Mouse (Mus musculus) liver, embryonic 11.5 days (tissue): ENCODE measurements around the gene Prmt7. TPM values are rescaled to one million over a fixed set of nuclear protein-coding genes. Genes with fewer than 3 reads are reported as not detected.

Experiments used
- ATAC-seq: fragments of 200-750 bp; cut with Nextera tagmentation; replicated peaks from 2 replicates; pipeline ENCODE4 v1.8.0; 2017; ENCODE audit warnings: moderate number of reproducible peaks, mild to moderate bottlenecking, moderate TSS enrichment, moderate library complexity; ENCODE audit not compliant: low FRiP score
- DNase-seq: peaks from one replicate; pipeline ENCODE4 v3.0.0-alpha.2; 2017; ENCODE audit warnings: low spot score
- H3K27ac ChIP-seq: fragments of 300-500 bp; sonication (generic); 2 replicates; pipeline ENCODE4 v1.5.1; 2014; ENCODE audit warnings: mild to moderate bottlenecking, low read depth, low read length, control low read depth
- H3K27me3 ChIP-seq: fragments of 300-500 bp; sonication (generic); replicated peaks from 2 replicates; pipeline ENCODE4 v1.6.1; 2014; ENCODE audit warnings: low read length, mixed read lengths; ENCODE audit not compliant: control insufficient read depth, insufficient read depth
- H3K36me3 ChIP-seq: fragments of 300-500 bp; sonication (generic); 2 replicates; pipeline ENCODE4 v1.6.1; 2014; ENCODE audit warnings: mild to moderate bottlenecking, low read length, moderate library complexity, mixed read lengths; ENCODE audit not compliant: control insufficient read depth, insufficient read depth
- H3K4me1 ChIP-seq: fragments of 300-500 bp; sonication (generic); replicated peaks from 2 replicates; pipeline ENCODE4 v1.6.1; 2014; ENCODE audit warnings: low read length, mixed read lengths; ENCODE audit not compliant: control insufficient read depth, insufficient read depth
- H3K4me2 ChIP-seq: fragments of 300-500 bp; sonication (generic); 2 replicates; pipeline ENCODE4 v1.6.1; 2014; ENCODE audit warnings: mild to moderate bottlenecking, control low read depth, moderate library complexity
- H3K4me3 ChIP-seq: fragments of 300-500 bp; sonication (generic); 2 replicates; pipeline ENCODE4 v1.5.1; 2014; ENCODE audit warnings: low read depth, low read length, control low read depth
- H3K9ac ChIP-seq: fragments of 300-500 bp; sonication (generic); 2 replicates; pipeline ENCODE4 v1.6.1; 2014; ENCODE audit warnings: low read depth, low read length, control low read depth
- H3K9me3 ChIP-seq: fragments of 300-500 bp; sonication (generic); 2 replicates; pipeline ENCODE4 v1.6.1; 2016; ENCODE audit warnings: low read length, inconsistent platforms, mixed read lengths; ENCODE audit not compliant: control insufficient read depth
- WGBS: fragments of 180-500 bp; shearing (Covaris S2); extraction: QIAGEN DNeasy Blood & Tissue Kit; methylation state at CpG from one replicate; pipeline ENCODE4 v1.1.7; 2014; 5-methylcytosine and 5-hydroxymethylcytosine counted together
- polyA plus RNA-seq: library from polyadenylated mRNA; unstranded; fragments of >200 nt; fragmentation: Nextera tagmentation; extraction: Ambion mirVana; gene quantifications from 2 replicates; pipeline ENCODE4 v1.2.1, GENCODE M21; 2014

Gene Prmt7
- polyA plus RNA-seq = 65.1 and 75.7 TPM in 2 replicates

DNA sequence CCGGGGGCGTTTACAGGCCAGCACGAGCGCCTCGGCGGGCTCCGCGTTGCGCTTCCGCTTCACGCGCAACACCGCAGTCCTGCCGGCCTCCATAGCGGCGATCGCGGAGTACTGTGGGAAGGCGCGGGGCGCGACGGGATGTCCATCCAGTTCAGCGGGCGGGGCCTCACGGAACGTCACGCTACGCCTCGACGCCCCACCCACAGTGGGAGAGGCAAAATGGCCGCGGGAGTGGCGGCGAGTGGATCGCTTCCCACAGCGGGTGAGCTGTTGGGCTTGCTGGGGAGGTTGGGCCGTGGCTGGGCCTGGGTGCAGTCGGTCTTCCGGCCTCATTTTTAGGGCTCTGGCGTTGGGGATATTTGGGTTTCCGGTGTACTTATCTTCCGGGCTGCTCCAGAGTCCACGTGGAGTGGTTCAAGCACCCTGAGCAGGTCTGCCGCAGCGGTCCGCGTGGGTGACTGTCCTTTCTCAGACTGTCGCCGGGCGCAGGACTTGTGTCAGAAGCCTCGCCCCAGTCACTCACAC, at the start of gene Prmt7, which contains the start of gene Slc7a6os:
Gene Prmt7 (plus strand): TSS at position 116 of the 525 bp plus-strand sequence.
Gene Slc7a6os (minus strand): TSS at position 115 of the 525 bp plus-strand sequence.
- no peaks in the 10 kb centered on the region for H3K9me3 ChIP-seq
- ATAC-seq = peak; percentile 95
- H3K4me3 ChIP-seq = peak within 1 kb of the TSS; percentile 94
- under 1% methylated on average over 52 of the region's 52 CpGs for WGBS
- no peaks in the 10 kb centered on the region for H3K27me3 ChIP-seq
- peaks cover 28% of the 10 kb centered on the region for H3K36me3 ChIP-seq
- peak; percentile 90 for DNase-seq
- peak within 1 kb of the TSS; percentile 79 for H3K4me2 ChIP-seq
- peak within 1 kb of the TSS; percentile 96 for H3K9ac ChIP-seq
- H3K4me1 ChIP-seq = peaks cover 13% of the 10 kb centered on the region; the same call in 1 of the 2 replicates
- peak within 1 kb of the TSS; percentile 85 for H3K27ac ChIP-seq

DNA sequence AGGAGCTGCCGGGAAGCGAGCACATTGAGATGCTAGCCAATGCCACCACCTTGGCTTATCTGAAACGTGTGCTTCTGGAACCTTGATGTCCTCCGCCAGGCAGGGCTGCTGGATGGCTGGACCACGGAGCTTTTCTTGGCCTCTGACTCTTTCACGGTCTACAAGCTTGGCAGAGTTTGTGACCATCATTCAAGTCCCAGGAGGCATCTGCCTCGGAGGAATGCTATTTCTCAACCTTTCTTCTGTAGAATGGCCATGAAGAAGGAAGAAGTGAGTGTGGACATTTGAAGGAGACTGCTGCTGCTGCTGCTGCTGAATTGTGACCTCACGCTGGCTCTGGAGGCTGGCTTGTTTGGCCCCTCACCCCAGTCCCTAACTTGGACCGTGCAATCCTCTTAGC, 47.5 kb upstream of the Prmt7 start:
- peaks cover 25% of the 10 kb centered on the region; the same call in 1 of the 2 replicates for H3K36me3 ChIP-seq
- H3K9ac ChIP-seq = no peak overlapping the region
- no peak for DNase-seq
- H3K4me2 ChIP-seq = no peak overlapping the region
- WGBS = 87% methylated on average over 9 of the region's 9 CpGs
- ATAC-seq = no peak
- no peaks in the 10 kb centered on the region for H3K9me3 ChIP-seq
- H3K27ac ChIP-seq = no peak overlapping the region
- H3K4me3 ChIP-seq = no peak overlapping the region
- no peaks in the 10 kb centered on the region for H3K27me3 ChIP-seq
- no peaks in the 10 kb centered on the region; the same call in 1 of the 2 replicates for H3K4me1 ChIP-seq

DNA sequence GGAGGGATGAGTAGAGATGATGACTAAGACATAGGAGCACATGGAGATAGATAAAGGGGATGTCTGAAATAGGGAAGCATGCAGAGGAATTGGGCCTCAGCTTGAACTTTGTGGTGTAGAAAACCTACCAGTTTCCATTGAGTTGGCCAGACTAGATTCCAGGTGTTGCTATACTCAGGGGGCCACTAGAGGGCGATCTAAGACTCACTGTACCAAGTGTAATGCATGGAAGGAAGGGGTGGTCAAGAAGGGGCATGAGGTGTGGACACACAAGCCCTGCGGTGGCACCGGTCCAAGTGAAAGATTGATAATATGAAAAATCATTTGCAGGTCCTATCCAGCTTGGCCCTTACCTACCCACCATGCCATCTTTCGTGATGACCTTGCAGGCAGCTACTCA, 45.3 kb upstream of the Prmt7 start:
- Histone ChIP-seq H3K4me1 (peaks cover 6% of the 10 kb centered on the region), H3K4me2 (no peak overlapping the region), H3K9ac (no peak overlapping the region), H3K27ac (no peak overlapping the region), H3K36me3 (peaks cover 14% of the 10 kb centered on the region; the same call in 1 of the 2 replicates), H3K27me3 (no peaks in the 10 kb centered on the region), H3K4me3 (no peak overlapping the region), H3K9me3 (no peaks in the 10 kb centered on the region)
- DNase-seq = peak; percentile 72
- WGBS = 52% methylated on average over 4 of the region's 4 CpGs
- ATAC-seq = no peak

DNA sequence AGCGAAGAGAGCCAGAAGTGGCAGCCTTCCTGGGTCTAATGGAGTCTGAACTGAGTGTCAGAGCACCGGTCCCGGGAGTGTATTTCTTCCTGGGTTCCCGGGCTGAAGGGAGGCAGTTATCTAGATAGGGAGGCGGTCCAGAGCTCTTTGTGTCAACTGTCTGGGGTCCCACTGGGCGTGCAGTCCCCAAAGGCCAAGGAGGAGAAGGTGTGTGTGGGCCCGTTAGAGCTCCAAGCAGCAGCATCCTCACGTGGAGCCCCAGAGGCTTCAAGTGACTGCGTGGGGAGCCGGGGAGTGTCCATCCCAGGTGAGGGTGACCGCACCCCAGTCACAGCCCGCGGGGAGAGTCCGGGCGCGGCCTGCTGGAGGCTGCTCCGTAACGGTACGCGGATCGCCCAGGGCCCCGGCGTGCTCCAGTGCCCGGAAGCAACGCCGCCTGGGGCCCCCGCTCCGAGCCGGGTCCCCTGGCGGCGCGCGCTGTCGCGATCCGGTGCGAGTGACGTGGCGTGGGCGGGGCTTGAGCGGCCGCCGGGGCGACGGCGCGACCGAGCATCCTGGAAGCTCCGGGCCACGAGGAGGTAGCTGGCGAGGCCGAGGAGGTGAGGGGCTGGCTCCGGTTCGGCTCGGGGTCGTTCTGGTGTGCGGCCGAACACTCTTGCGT, 42.2 kb upstream of the Prmt7 start, which contains the start of gene Slc7a6:
Gene Slc7a6 (plus strand): TSS at position 502 of the 661 bp plus-strand sequence.
- H3K27ac ChIP-seq = peak within 1 kb of the TSS; percentile 86

DNA sequence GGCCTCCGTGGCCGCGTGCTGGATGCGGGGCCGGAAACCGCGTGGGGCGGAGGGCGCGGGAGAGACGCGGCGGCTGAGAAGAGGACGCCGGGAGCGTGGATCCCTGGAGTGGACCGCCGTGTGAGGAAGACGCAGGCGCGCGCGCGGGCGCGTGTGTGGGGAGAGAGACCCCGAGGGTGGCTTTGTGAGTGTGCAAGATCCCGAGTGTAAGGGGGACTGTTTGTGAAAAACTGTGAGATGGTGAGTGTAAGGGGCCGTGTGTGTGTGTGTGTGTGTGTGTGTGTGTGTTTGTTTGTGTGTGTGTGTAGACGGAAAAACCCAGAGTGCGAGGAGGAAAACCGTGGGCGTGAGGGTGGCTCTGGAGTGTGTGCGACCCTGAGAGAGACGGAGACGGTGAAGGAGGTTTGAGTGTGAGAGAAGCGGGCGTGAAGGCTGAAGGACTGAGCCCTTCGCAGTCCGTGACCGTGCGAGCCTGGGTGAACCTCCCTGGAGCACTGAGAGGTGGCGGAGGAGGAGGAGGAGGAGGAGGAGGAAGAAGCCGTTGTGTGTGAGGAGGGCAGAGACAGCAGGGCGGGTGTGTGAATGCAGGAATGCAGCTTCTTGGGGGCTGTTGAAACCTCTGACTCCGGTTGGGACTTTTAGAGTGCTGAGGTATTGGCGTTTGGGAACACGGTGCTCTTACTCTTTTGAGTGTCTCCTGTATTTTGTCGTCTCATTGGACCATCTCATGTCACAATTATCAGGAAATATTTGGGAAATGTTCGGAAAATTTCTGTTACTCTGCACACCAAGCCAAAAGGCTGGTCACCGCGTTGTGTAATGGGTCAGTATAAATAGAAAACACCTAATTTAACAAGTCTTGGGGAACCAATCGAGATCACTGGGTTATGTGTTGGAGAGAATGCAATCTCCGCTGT, 41.5 kb upstream of the Prmt7 start:
- peaks cover 6% of the 10 kb centered on the region for H3K4me1 ChIP-seq
- no peaks in the 10 kb centered on the region for H3K27me3 ChIP-seq
- H3K4me2 ChIP-seq = peak overlapping the region; percentile 98
- DNase-seq = peak; percentile 66
- peak; percentile 63 for ATAC-seq
- H3K9ac ChIP-seq = peak overlapping the region; percentile 86
- 1% methylated on average over 54 of the region's 54 CpGs for WGBS
- H3K9me3 ChIP-seq = no peaks in the 10 kb centered on the region
- peak overlapping the region; percentile 88 for H3K4me3 ChIP-seq
- peak overlapping the region; percentile 86 for H3K27ac ChIP-seq
- H3K36me3 ChIP-seq = no peaks in the 10 kb centered on the region

More for the DNA sequence above, 42.2 kb upstream of the Prmt7 start, which contains the start of gene Slc7a6:
- H3K4me2 ChIP-seq = peak within 1 kb of the TSS; percentile 98
- under 1% methylated on average over 59 of the region's 59 CpGs for WGBS
- H3K9ac ChIP-seq = peak within 1 kb of the TSS; percentile 86
- no peaks in the 10 kb centered on the region for H3K27me3 ChIP-seq
- H3K9me3 ChIP-seq = no peaks in the 10 kb centered on the region
- DNase-seq = peak; percentile 87
- ATAC-seq = peak; percentile 89
- peaks cover 6% of the 10 kb centered on the region for H3K4me1 ChIP-seq
- H3K36me3 ChIP-seq = peaks cover 4% of the 10 kb centered on the region; the same call in 1 of the 2 replicates
- H3K4me3 ChIP-seq = peak within 1 kb of the TSS; percentile 88

DNA sequence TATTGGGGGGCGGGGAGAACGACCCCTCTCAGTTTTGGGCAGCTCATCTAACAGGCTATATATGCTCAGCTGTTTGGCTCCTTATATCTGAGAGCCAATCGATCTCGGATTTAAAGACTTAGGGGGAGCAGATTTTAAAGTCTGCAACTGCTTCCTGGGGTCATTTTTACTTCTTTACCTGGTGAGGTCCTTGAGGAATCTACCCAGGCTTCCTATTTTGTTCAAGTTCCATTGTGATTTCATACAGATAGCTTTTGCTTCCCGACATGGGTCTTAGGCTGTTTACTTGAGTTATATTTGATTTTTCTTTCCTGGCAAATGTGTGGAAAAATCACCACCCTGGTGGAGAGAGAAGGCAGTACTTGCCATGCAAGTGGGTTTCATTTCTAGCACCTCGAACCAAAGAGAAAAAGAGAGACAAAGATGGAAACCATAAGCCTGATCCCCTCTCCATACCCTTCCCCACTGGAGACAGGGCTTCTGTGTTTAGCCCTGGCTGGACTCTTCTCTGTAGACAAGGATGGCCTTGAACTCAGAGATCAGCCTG, 40.7 kb upstream of the Prmt7 start:
- H3K27me3 ChIP-seq = no peaks in the 10 kb centered on the region
- H3K4me1 ChIP-seq = peaks cover 6% of the 10 kb centered on the region
- no peak overlapping the region for H3K27ac ChIP-seq
- no peaks in the 10 kb centered on the region for H3K9me3 ChIP-seq
- ATAC-seq = no peak
- no peak for DNase-seq
- WGBS = 30% methylated on average over 6 of the region's 6 CpGs
- H3K9ac ChIP-seq = peak overlapping the region; percentile 86
- peak overlapping the region; percentile 88 for H3K4me3 ChIP-seq
- H3K36me3 ChIP-seq = no peaks in the 10 kb centered on the region
- peak overlapping the region; percentile 98 for H3K4me2 ChIP-seq

DNA sequence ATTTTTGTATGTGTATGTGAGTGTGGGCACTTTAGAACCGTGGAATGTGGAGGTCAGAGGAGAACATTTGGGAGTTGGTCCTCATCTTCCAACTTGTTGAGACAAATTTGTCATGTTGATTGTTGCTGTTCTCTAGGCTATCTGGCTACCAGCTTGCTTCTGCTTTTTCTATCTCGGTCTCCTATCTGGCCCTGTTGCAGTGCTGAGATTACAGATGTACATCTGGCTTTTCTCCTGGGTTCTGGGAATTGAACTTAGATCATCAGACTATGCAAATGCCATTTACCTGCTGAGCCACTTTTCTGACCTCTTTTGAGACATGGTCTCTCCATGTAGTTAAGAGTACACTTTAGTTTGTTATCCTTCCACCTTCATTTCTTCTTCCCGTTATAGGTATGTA, 37.2 kb upstream of the Prmt7 start:
- H3K36me3 ChIP-seq = no peaks in the 10 kb centered on the region
- no peak overlapping the region for H3K9ac ChIP-seq
- no peak overlapping the region for H3K4me2 ChIP-seq
- no peak overlapping the region for H3K27ac ChIP-seq
- H3K9me3 ChIP-seq = no peaks in the 10 kb centered on the region
- 75% methylated on average over 3 of the region's 3 CpGs for WGBS
- ATAC-seq (no peak), DNase-seq (no peak)
- no peaks in the 10 kb centered on the region for H3K27me3 ChIP-seq
- H3K4me1 ChIP-seq = peaks cover 16% of the 10 kb centered on the region
- no peak overlapping the region for H3K4me3 ChIP-seq

DNA sequence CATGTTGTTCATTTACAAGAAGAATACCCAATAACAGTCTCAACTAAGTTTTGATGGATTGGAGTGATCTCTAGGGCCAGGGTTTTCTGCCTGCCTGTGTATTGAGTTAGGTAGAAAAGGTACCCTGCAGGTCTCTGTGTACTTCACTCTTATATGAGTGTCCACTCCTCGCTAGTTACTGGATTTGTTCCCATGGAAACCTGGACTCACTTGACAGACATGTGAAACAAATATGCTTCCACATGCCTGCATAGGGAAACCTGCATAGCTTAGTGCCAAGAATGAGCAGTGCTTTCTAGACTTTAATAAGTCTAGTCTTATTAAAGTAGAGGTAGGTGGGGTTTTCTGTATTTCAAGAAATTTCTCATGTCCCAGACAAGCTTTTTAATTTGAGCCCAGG, 33.8 kb upstream of the Prmt7 start:
- ATAC-seq = no peak

More for the DNA sequence above, 33.8 kb upstream of the Prmt7 start:
- H3K4me1 ChIP-seq = peaks cover 9% of the 10 kb centered on the region
- H3K4me3 ChIP-seq = no peak overlapping the region
- H3K9me3 ChIP-seq = no peaks in the 10 kb centered on the region
- WGBS = 37% methylated on average over 1 of the region's 1 CpGs
- no peak for DNase-seq
- H3K9ac ChIP-seq = no peak overlapping the region
- no peak overlapping the region for H3K27ac ChIP-seq
- no peaks in the 10 kb centered on the region for H3K36me3 ChIP-seq
- no peaks in the 10 kb centered on the region for H3K27me3 ChIP-seq
- H3K4me2 ChIP-seq = no peak overlapping the region
